Mouse (Mus musculus) thymus, adult 2 months (tissue): Measurements from ENCODE around the gene Cdhr2. TPM values are rescaled to one million over a fixed set of nuclear protein-coding genes. Genes with fewer than 3 reads are reported as not detected.
A peak's percentile ranks its signal among the peaks of the same experiment; 100 is the strongest.

Experiments used
- DNase-seq: peaks from one replicate; pipeline ENCODE4 v3.0.0; 2021
- H3K27ac ChIP-seq: fragments of 200-500 bp; 2 replicates; pipeline ENCODE4 v1.5.1; 2012; ENCODE audit warnings: low read length, control low read depth; ENCODE audit not compliant: control insufficient read depth, insufficient read depth
- H3K27me3 ChIP-seq: fragments of 200-500 bp; 2 replicates; pipeline ENCODE4 v1.6.1; 2012; ENCODE audit warnings: mild to moderate bottlenecking, low read length, moderate library complexity, mixed read lengths; ENCODE audit not compliant: control insufficient read depth, insufficient read depth
- H3K36me3 ChIP-seq: fragments of 200-500 bp; 2 replicates; pipeline ENCODE4 v1.6.1; 2012; ENCODE audit warnings: mild to moderate bottlenecking, low read length, moderate library complexity; ENCODE audit not compliant: control insufficient read depth, insufficient read depth
- H3K4me1 ChIP-seq: fragments of 200-500 bp; replicated peaks from 2 replicates; pipeline ENCODE4 v1.6.1; 2012; ENCODE audit warnings: low read length; ENCODE audit not compliant: control insufficient read depth, insufficient read depth
- H3K4me3 ChIP-seq: fragments of 200-500 bp; 2 replicates; pipeline ENCODE4 v1.5.1; 2012; ENCODE audit warnings: mild to moderate bottlenecking, low read length, control low read depth, moderate library complexity; ENCODE audit not compliant: control insufficient read depth, insufficient read depth
- CTCF ChIP-seq: fragments of 200-500 bp; IDR thresholded peaks from 2 replicates; pipeline ENCODE4 v1.5.1; 2012; ENCODE audit warnings: mild to moderate bottlenecking, control low read depth, low read length, moderate library complexity, borderline replicate concordance; ENCODE audit not compliant: control insufficient read depth, poor library complexity, insufficient read depth; ENCODE audit errors: extremely low read depth
- POLR2A ChIP-seq: fragments of 200-500 bp; IDR thresholded peaks from 2 replicates; pipeline ENCODE4 v1.6.1; 2012; ENCODE audit warnings: mild to moderate bottlenecking, low read length, control low read depth, moderate library complexity; ENCODE audit not compliant: control insufficient read depth, poor library complexity, insufficient read depth; ENCODE audit errors: extremely low read depth
- WGBS: fragments of 180-500 bp; shearing (Covaris S2); methylation state at CpG from one replicate; pipeline ENCODE4 v1.1.7; 2018; 5-methylcytosine and 5-hydroxymethylcytosine counted together
- polyA plus RNA-seq: library from polyadenylated mRNA; depleted of rRNA; stranded (reverse); fragments of >200 nt; gene quantifications from 2 replicates; pipeline ENCODE4 v1.2.3, GENCODE M21; 2012

Cdhr2 gene
- polyA plus RNA-seq, 1 experiment: 1.3 TPM

- Histone ChIP-seq H3K36me3 (no peaks in the 10 kb centered on the region), H3K27me3 (no peaks in the 10 kb centered on the region), H3K4me3 (no peak overlapping the region), H3K4me1 (0 out of 2 replicates have a peak, but pooled peaks cover 6% of the 10 kb centered on the region), H3K27ac (no peak overlapping the region)
- TF ChIP-seq CTCF (no peak), POLR2A (no peak)
- 59% methylated on average over 6 of the region's 6 CpGs for WGBS
- DNase-seq: no peak
These were observed 3.6 kb downstream of the Cdhr2 start for GRCm38 (mm10) chr13:54704890-54705289.

DNA sequence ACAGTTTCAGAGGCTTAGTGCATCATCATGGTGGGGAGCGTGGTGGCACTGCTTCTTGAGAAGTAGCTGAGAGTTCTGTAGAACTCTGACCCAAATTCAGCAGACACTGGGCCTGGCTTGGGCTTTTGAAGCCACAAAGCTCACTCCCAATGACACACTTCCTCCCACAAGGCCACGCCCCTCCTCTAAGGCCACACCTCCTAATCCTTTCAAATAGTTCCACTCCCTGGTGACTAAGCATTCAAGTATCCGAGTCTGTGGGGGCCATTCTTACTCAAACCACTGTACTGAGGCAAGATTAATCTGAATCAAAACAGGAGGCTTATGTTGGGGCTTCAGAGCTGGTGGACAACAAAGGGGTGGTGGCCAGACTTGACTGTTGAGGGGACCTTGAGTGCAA, 9.6 kb downstream of the Cdhr2 start:
- Histone ChIP-seq H3K4me1 (no peaks in the 10 kb centered on the region), H3K36me3 (no peaks in the 10 kb centered on the region), H3K4me3 (no peak overlapping the region), H3K27ac (no peak overlapping the region), H3K27me3 (no peaks in the 10 kb centered on the region)
- 79% methylated on average over 3 of the region's 3 CpGs for WGBS
- TF ChIP-seq CTCF (no peak), POLR2A (no peak)
- no peak for DNase-seq

DNA sequence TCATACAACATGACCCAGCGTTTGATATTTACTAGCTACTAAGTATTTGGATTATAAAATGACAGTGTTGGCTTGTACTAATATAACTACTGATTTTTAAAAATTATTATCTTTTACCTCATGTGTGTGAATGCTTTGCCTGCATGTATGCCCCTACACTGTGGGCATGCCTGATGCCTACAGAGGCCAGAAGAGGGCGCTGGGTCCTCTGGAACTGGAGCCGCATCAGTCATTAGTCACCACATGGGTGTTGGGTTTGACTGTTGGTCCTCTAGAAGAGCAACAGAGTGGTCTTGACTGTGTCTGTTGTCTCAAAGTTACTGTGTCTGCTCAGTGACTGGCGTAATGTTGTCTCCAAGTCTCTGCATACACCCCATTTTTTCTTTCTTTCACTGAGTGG, 13.1 kb downstream of the Cdhr2 start:
- H3K27me3 ChIP-seq: no peaks in the 10 kb centered on the region; the same call in 1 of the 2 replicates
- TF ChIP-seq CTCF: no peak
- no peak for TF ChIP-seq POLR2A
- no peaks in the 10 kb centered on the region for H3K36me3 ChIP-seq
- no peaks in the 10 kb centered on the region for H3K4me1 ChIP-seq
- DNase-seq: no peak
- no peak overlapping the region for H3K4me3 ChIP-seq
- 47% methylated on average over 4 of the region's 4 CpGs for WGBS
- no peak overlapping the region for H3K27ac ChIP-seq

DNA sequence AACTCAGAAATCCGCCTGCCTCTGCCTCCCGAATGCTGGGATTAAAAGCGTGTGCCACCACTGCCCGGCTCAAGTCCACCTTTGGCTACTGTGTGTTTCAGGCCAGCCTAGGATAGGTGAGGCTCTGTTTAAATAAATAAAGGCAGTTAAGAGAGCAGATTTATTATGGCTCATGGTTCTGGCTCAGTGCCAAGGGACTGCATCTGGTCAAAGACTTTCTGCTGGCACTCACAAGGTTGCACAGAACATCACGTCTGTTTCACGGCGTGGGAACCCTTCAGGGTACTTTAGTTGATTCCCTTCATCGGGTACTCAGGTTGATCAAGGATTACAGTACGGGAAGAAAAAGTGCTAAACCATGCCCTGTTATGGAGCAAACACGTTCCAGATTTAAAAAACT, 13.7 kb downstream of the Cdhr2 start:
- Histone ChIP-seq H3K27ac (no peak overlapping the region), H3K27me3 (no peaks in the 10 kb centered on the region; the same call in 1 of the 2 replicates), H3K4me1 (no peaks in the 10 kb centered on the region), H3K4me3 (no peak overlapping the region), H3K36me3 (no peaks in the 10 kb centered on the region)
- 84% methylated on average over 10 of the region's 10 CpGs for WGBS
- TF ChIP-seq POLR2A: no peak
- TF ChIP-seq CTCF: no peak
- DNase-seq: no peak

DNA sequence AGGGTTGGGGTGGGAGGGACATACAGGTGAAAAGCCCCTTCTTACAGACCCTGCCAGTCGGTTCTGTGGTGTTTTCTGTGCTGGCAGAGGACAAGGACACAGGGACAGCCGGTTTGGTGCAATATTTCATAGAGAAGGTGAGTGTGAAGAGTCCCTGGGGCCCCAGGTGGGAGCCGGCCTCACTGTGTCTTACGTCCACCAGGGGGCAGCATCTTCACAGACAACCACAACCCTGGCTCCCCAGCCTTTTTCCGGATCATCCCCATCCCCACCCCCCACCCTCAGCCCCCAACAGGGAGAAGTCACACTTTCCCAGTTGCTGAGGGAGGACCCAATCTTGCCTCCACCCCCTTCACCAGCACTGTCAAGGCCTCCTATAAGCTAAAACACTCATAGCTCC, 15.7 kb downstream of the Cdhr2 start:
- peak; percentile 75; the same call in 1 of the 2 replicates for TF ChIP-seq CTCF
- no peak for TF ChIP-seq POLR2A
- Histone ChIP-seq H3K4me1 (no peaks in the 10 kb centered on the region), H3K27me3 (no peaks in the 10 kb centered on the region; the same call in 1 of the 2 replicates), H3K36me3 (no peaks in the 10 kb centered on the region), H3K27ac (no peak overlapping the region), H3K4me3 (no peak overlapping the region)
- WGBS: 3% methylated on average over 5 of the region's 5 CpGs
- DNase-seq: peak; percentile 48

- Histone ChIP-seq H3K4me1 (no peaks in the 10 kb centered on the region), H3K36me3 (no peaks in the 10 kb centered on the region)
These were observed 21.9 kb downstream of the Cdhr2 start for GRCm38 (mm10) chr13:54723143-54723542.

GRCm38 (mm10) chr13:54726131-54726530, 24.9 kb downstream of the Cdhr2 start:
- Histone ChIP-seq H3K27me3 (no peaks in the 10 kb centered on the region), H3K4me1 (no peaks in the 10 kb centered on the region), H3K27ac (no peak overlapping the region), H3K4me3 (no peak overlapping the region), H3K36me3 (no peaks in the 10 kb centered on the region)
- TF ChIP-seq POLR2A (no peak), CTCF (no peak)
- 81% methylated on average over 11 of the region's 11 CpGs for WGBS
- DNase-seq: no peak

More at GRCm38 (mm10) chr13:54723143-54723542, 21.9 kb downstream of the Cdhr2 start:
- WGBS: 96% methylated on average over 3 of the region's 3 CpGs
- TF ChIP-seq POLR2A (no peak), CTCF (no peak)
- Histone ChIP-seq H3K27me3 (no peaks in the 10 kb centered on the region), H3K4me3 (no peak overlapping the region), H3K27ac (no peak overlapping the region)
- DNase-seq: no peak
